Mouse (Mus musculus): ENCODE data around the gene Epo.

Epo gene

DNA sequence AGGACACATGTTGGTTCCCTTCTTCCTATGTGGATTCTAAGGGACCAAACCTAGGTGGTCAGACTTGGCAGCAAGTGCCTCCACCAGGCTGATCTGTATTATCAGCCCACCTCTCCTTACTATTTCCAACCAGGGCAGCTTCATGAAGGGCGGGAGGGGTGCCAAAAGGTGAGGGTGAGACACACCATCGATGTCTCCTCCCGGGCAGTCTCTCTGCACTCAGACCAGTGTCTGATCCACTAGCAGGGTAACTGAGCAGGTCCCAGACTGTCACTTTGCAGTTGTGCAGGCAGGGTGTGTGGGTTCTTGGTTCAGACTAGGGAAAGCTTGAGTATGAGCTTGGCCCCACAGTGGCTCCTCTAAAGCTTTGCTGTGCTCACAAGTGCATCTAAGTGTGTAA is 18.2 kb downstream of the Epo start:
- DNase-seq = peak; percentile 25

DNA sequence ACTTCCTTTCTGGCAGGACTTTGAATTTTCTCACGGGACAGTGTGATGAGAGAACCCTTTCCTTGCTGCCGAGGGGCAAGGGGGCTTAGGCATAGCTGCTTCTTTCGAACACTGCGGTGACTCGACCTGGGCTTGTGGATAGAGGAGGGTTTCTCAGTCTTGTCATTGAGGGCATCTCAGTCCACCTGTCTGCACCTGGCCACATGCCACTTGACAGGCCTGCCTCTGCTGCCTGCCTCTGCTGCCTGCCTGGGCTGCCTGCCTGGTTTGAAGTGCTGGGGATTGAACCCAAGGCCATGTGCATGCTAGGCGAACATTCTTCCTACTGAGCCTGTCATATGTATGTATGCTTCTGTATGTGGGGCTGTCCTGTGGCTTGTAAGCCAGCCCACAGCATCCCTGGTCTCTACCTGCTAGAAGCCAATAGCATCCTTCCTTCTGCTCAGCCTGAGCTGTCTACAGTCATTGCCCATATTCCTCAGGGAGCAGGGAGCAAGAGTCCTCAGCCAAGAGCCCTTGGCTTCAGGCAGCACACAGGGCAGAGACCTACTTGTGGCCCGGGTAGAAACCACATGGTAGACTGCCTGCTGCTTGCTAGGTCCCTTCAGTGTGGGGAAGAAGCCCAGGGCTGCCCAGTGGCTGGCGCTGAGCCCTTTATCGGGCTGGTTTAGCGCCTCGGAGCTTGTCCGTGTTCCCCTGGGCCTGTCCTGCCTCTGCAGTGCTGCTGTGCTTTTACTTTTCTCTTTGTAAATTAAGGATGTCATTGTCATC is 18.9 kb downstream of the Epo start:
- DNase-seq = peak; percentile 50

- peak; percentile 25 for DNase-seq
Observed at GRCm38 (mm10) chr5:137512847-137513794, 19.9 kb downstream of the Epo start.

GRCm38 (mm10) chr5:137511706-137512105 is 21.3 kb downstream of the Epo start:
- DNase-seq = peak; percentile 17

DNA sequence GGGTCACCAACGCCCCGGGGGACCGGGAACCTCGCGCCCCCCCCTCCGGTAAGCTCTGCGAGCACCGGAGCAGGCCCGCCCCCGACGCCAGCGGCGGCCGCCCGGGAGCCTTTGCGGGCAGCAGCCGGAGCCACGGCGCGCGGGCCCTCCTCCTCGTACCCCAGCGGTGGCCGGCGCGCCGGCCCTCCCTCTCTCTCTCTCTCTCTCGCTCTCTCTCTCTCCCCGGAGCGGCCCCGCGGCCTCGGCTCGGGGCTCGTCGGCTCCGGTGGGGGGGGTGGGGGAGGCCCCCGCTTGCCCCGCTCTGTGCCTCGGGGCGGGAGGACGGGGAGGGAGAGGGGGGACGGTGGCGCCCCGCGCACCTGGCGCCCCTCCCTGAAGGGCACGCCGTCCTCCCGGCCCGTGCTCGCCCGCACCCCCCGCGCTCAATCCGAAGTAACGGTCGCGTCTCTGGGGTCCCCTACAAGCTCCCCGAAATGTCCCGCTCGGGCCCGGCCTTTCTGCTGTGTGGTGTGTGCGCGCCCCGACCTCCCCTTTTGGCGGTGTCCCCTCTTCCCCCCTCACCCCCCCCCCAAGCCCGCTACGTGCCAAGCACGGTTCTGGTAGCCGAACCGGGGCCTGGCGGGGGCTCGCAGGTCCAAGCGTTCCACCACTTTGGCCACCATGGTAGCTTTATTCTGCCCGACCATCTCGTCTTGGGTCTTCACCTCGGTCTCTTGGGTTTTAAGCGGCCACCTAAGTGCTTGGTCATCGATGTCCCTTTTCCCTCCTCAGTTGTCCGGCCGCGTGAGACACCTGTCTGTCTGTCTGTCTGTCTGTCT is 22.3 kb downstream of the Epo start:
- peak; percentile 50 for DNase-seq

GRCm38 (mm10) chr5:137510014-137510501 is 23.0 kb downstream of the Epo start:
- DNase-seq = peak; percentile 80

DNA sequence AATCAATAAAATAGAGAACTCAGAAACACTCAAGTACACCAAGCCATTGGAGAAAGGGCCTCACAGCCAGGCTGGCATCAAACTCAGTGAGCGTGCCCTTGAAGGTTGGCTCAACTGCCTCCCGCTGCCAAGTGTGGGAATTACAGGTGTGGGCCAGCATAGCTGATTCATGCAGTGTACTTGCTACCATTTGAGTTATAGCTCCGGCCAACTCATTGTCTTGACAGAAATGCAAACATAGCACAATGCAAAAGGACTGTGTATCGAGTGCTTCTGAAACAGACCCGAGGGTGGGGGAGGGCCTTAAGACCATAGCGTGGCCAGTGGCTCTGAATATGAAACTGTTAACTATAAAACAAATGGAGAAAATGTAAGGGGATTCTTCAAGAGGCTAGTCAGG is 29.0 kb downstream of the Epo start:
- DNase-seq = no peak

DNA sequence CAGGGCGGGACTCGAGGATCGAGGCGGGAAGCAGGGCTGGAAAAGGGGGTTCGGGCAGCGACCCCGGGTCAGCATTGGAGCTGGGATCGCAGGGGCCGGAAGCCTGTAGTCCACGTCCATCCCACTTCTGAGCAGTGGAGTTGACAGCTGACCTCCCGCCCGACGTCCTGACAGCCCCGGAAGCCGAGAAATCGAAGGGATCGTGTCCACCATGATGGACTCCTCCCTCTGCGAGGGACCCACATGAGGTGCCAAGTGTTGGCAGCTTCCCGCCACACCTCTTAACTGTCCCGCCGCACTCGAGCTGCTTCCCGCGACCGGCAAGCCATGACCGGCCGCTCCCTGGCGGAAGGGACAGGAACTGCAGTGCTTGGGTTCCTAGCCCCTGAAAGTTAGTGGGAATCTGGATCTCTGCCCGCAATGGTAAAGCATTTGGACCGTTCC is 30.4 kb downstream of the Epo start:
- DNase-seq = peak; percentile 82

- DNase-seq = peak; percentile 100
Observed at GRCm38 (mm10) chr5:137501709-137502666, 31.1 kb downstream of the Epo start, which contains the start of gene Pop7. TSS of gene Pop7 (minus strand) at chr5:137502518.

DNA sequence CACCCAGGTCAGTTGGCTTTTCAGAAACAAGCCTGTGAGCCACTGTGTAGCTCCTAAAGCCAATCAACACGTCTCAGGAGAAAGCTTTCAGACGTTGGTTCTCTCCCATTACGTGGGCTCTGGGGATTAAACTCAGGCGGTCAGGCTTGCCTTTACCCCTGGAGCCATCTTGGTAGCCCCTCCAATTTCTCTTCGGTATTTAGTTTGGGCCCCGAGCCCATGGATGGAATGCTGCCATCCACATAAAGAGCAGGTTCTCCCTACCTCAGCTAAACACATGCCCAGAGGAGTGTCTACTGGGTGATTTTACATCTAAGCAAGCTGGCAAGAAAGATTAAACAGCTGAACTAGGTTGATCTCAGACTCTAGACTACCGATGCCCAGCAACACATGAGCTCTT is 32.9 kb downstream of the Epo start:
- no peak for DNase-seq

DNA sequence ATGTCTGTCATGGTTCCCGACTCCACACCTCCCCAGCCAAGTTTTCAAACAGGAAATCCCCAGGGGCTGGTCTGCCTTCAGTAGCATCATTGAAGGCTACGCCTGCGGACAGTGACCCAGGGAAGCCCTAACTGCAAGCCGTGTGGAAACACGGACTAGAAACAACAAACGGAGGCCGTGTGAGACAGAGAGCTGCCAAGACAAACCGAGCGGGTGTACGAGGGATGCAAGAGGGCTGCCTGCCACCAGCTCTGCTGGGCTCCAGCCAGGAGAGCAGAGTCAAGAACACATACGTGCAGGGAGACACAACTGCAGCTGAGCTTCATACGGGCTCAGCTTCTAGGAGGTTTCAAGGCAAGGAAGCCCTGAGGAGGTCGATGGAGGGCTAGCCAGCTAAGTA is 39.2 kb downstream of the Epo start:
- no peak for DNase-seq

- no peak for DNase-seq
Observed at GRCm38 (mm10) chr5:137491559-137491958, 41.5 kb downstream of the Epo start.

GRCm38 (mm10) chr5:137487616-137488015 is 45.4 kb downstream of the Epo start:
- DNase-seq = no peak

DNA sequence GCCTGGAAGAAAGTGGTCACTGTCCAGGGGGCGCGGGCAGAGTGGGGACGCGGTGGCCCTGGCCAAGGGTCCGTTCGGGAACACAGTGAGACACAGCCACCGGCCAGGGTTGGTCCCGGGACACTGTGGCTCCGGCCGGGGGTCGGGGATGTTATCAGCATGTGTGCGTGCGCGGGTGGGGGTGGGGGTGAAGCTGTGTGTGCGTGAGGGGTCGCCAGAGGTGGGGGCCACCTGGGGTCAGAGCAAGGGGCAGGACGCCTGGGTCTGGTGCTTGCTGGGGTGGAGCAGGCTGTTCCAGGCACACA is 47.2 kb downstream of the Epo start:
- no peak for DNase-seq

DNA sequence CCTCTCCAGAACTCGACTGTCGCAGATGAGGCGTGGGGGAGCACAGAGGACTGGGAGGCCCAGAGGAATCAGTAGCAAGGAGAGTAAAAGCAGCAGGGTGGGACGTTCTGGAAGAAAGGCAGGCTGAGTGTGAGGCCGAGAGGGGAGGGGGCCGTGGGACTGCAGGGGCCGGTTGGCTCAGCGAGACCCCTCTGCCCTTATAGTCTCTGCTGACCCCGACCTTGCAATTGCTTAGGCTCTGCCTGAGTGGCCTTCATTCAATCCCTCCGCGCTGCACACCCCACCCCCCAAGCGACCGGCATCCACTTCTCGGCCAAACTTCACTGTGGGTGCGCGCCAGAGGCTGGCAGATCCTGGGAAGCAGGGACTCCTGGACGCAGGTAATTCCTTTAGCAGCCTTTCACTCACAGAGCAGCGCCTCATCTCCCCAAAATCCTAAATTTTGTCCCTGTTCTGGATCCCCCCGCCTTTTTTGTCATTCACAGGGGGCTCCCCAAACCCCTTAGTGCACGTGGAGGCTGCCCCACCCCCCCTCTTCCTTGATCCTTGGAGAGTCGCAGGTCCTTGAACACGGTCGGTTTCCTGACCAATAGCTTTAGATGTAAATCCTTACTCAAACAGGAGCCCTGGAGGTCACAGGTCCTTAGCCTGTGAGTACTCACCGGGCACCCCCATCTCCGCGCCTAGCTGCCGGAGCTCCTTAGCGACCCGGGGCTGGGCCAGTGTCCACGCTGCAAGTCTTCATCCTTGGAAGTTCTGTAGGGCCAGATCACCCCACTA is 47.8 kb downstream of the Epo start:
- no peak for DNase-seq

DNA sequence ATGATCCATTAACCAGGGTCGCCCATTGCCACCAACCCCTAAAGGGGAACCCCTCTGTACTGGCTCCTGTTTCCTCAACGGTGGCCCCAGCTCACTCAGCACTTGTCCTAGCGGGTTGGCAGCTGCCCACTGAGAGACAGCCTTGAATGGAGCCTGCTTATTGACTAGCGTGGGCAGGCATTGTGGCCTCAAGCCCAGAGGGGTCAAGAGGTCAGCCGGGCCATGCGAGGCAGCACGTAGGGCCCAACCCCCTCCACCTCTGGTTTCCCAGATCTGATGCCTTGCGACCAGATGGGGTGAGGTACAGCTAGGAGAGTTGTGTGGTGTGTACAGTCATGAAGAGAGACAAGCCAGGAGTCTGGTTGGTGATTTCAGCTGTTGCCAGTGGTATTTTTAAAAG is 51.1 kb downstream of the Epo start:
- DNase-seq = no peak

GRCm38 (mm10) chr5:137481138-137481537 is 51.9 kb downstream of the Epo start:
- peak; percentile 70 for DNase-seq

GRCm38 (mm10) chr5:137476964-137477363 is 56.1 kb downstream of the Epo start, which contains the start of gene Zan:
TSS of gene Zan (minus strand) at chr5:137477064.
- no peak for DNase-seq

DNA sequence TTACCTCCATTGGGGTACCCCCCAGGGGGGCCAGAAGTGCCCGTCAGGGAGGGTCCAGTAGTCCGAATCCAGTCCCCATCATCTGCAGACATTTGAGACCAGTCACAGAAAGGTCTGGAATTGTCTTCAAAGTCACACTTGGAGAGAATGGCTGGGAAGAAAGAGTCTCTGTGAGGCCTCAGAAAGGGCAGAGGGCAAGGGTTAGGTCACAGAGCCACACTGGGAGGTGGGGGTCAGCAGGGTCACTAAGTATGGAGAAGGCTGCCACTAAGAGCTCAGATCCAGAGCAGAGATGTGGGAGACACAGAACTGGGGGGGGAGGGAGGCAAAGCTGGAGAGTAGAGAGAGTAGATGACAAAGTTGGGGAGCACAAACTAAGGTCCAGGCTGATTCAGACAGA is 58.7 kb downstream of the Epo start:
- no peak for DNase-seq

DNA sequence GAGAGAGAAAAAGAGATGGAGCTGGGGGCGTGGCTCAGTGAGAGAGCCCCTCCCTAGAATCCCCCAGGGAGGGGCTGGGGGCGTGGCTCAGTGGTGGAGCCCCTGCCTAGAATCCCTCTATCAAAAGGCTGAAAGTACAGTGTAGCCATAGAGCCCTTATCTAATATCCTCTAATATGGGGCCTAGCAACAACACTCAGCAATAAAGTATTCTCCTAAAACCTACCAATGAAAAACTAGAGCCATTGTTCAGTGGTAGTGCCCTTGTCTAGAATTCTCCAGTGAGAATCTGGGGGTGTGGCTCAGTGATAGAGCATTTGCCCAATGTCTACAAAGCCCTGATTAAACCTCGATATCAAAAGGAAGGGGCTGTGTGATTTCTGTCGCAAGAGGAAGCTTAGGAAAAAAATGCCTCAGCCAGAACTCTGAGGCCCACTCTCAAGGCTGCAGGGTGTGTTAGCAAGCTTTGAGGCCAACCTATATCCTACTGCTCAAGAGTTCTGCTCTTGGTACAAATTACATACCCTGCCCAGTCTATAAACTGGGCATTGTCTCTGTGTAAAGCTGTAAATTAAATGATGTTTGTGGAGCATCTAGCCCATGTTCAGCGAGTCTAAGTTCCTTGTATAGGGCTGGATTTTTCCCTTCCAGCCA is 60.7 kb downstream of the Epo start:
- no peak for DNase-seq
